Mouse (Mus musculus) liver, adult 2 months (tissue): ENCODE measurements around the gene Gm10188. TPM values are rescaled to one million over a fixed set of nuclear protein-coding genes. Genes with fewer than 3 reads are reported as not detected.

Experiments
- DNase-seq: peaks from one replicate; pipeline ENCODE4 v3.0.0-alpha.2; 2011; ENCODE audit warnings: low read depth, low spot score; ENCODE audit errors: extremely low read depth
- H3K27ac ChIP-seq: fragments of 200-500 bp; replicated peaks from 2 replicates; pipeline ENCODE4 v1.5.1; 2012; ENCODE audit warnings: low read depth, mild to moderate bottlenecking, control low read depth, inconsistent platforms, low read length; ENCODE audit not compliant: insufficient read depth
- H3K27me3 ChIP-seq: fragments of 200-500 bp; 2 replicates; pipeline ENCODE4 v1.6.1; 2012; ENCODE audit warnings: mild to moderate bottlenecking, moderate library complexity, low read length, inconsistent platforms; ENCODE audit not compliant: control insufficient read depth, insufficient read depth
- H3K36me3 ChIP-seq: fragments of 200-500 bp; 2 replicates; pipeline ENCODE4 v1.6.1; 2012; ENCODE audit warnings: low read length, inconsistent platforms; ENCODE audit not compliant: control insufficient read depth, insufficient read depth
- H3K4me1 ChIP-seq: fragments of 200-500 bp; 2 replicates; pipeline ENCODE4 v1.6.1; 2011; ENCODE audit warnings: low read length; ENCODE audit not compliant: control insufficient read depth, insufficient read depth
- H3K4me3 ChIP-seq: fragments of 200-500 bp; 2 replicates; pipeline ENCODE4 v1.5.1; 2011; ENCODE audit warnings: low read depth, mild to moderate bottlenecking, control low read depth, low read length, moderate library complexity; ENCODE audit not compliant: insufficient read depth
- H3K79me2 ChIP-seq: fragments of 200-500 bp; 2 replicates; pipeline ENCODE4 v1.6.1; 2012; ENCODE audit warnings: inconsistent platforms, mild to moderate bottlenecking, low read length, moderate library complexity; ENCODE audit not compliant: control insufficient read depth, insufficient read depth
- H3K9ac ChIP-seq: fragments of 200-500 bp; 2 replicates; pipeline ENCODE4 v1.6.1; 2012; ENCODE audit warnings: low read depth, mild to moderate bottlenecking, control low read depth, inconsistent platforms, low read length
- CTCF ChIP-seq: fragments of 200-500 bp; IDR thresholded peaks from 2 replicates; pipeline ENCODE4 v1.5.1; 2011; ENCODE audit warnings: low read depth, low read length, control low read depth
- POLR2A ChIP-seq: fragments of 200-500 bp; IDR thresholded peaks from 2 replicates; pipeline ENCODE4 v1.6.1; 2011; ENCODE audit warnings: low read length, control low read depth; ENCODE audit not compliant: insufficient read depth; ENCODE audit errors: extremely low read depth
- whole genome bisulfite sequencing: fragments of 180-500 bp; shearing (Covaris S2); methylation state at CpG from one replicate; pipeline ENCODE4 v1.1.7; 2018; 5-methylcytosine and 5-hydroxymethylcytosine counted together
- polyA plus RNA-seq: library from polyadenylated mRNA; depleted of rRNA; stranded (reverse); fragments of >200 nt; gene quantifications from 2 replicates; pipeline ENCODE4 v1.2.3, GENCODE M21; 2012; rRNA removed
- total RNA-seq: library from RNA; depleted of rRNA; stranded (reverse); fragments of >200 nt; gene quantifications from 2 replicates; pipeline ENCODE4 v1.2.3, GENCODE M21; 2014; rRNA removed

Gene Gm10188
- total RNA-seq = not detected in 2 replicates
- not detected in 2 replicates for polyA plus RNA-seq

- no peak for TF ChIP-seq CTCF
- no peak for TF ChIP-seq POLR2A
- Histone ChIP-seq H3K27ac (no peak within 1 kb of the TSS), H3K4me3 (no peak within 1 kb of the TSS), H3K4me1 (no peaks in the 10 kb centered on the region), H3K79me2 (no peaks in the 10 kb centered on the region), H3K9ac (no peak within 1 kb of the TSS), H3K36me3 (no peaks in the 10 kb centered on the region), H3K27me3 (peaks cover 2% of the 10 kb centered on the region; the same call in 1 of the 2 replicates)
- 92% methylated on average over 3 of the region's 3 CpGs for WGBS
- no peak for DNase-seq
These were observed at the start of gene Gm10188 for GRCm38 (mm10) chr1:132229667-132230066. Gm10188 (minus strand) TSS chr1:132229767.

GRCm38 (mm10) chr1:132277124-132277523 is 47.6 kb upstream of the Gm10188 start:
- no peak for DNase-seq
- WGBS = 36% methylated on average over 6 of the region's 6 CpGs

GRCm38 (mm10) chr1:132276694-132277093 is 47.1 kb upstream of the Gm10188 start:
- Histone ChIP-seq H3K9ac (no peak overlapping the region), H3K4me1 (no peaks in the 10 kb centered on the region), H3K27me3 (no peaks in the 10 kb centered on the region), H3K4me3 (no peak overlapping the region), H3K36me3 (no peaks in the 10 kb centered on the region), H3K79me2 (no peaks in the 10 kb centered on the region), H3K27ac (no peak overlapping the region)
- TF ChIP-seq POLR2A (no peak), CTCF (no peak)
- DNase-seq = no peak
- WGBS = 65% methylated on average over 3 of the region's 3 CpGs

More at GRCm38 (mm10) chr1:132277124-132277523, 47.6 kb upstream of the Gm10188 start:
- H3K36me3 ChIP-seq = no peaks in the 10 kb centered on the region
- no peaks in the 10 kb centered on the region for H3K27me3 ChIP-seq
- no peak overlapping the region for H3K27ac ChIP-seq
- H3K4me1 ChIP-seq = no peaks in the 10 kb centered on the region
- H3K4me3 ChIP-seq = no peak overlapping the region
- TF ChIP-seq POLR2A (no peak), CTCF (no peak)
- H3K79me2 ChIP-seq = no peaks in the 10 kb centered on the region
- no peak overlapping the region for H3K9ac ChIP-seq

GRCm38 (mm10) chr1:132271237-132271636 is 41.7 kb upstream of the Gm10188 start:
- H3K4me3 ChIP-seq = no peak overlapping the region
- no peaks in the 10 kb centered on the region for H3K79me2 ChIP-seq
- TF ChIP-seq POLR2A = no peak
- no peak for TF ChIP-seq CTCF
- H3K4me1 ChIP-seq = no peaks in the 10 kb centered on the region
- no peak overlapping the region for H3K27ac ChIP-seq
- no peaks in the 10 kb centered on the region for H3K27me3 ChIP-seq
- H3K36me3 ChIP-seq = no peaks in the 10 kb centered on the region
- no peak overlapping the region for H3K9ac ChIP-seq
- WGBS = 89% methylated on average over 3 of the region's 3 CpGs
- no peak for DNase-seq

GRCm38 (mm10) chr1:132268418-132269060 is 39.0 kb upstream of the Gm10188 start:
- H3K79me2 ChIP-seq = no peaks in the 10 kb centered on the region
- H3K27me3 ChIP-seq = no peaks in the 10 kb centered on the region
- WGBS = 80% methylated on average over 7 of the region's 7 CpGs
- TF ChIP-seq POLR2A (no peak), CTCF (no peak)
- DNase-seq = no peak
- no peaks in the 10 kb centered on the region for H3K4me1 ChIP-seq
- no peaks in the 10 kb centered on the region for H3K36me3 ChIP-seq
- H3K27ac ChIP-seq = no peak overlapping the region
- H3K4me3 ChIP-seq = no peak overlapping the region
- H3K9ac ChIP-seq = no peak overlapping the region

- 76% methylated on average over 2 of the region's 2 CpGs for WGBS
- no peaks in the 10 kb centered on the region for H3K27me3 ChIP-seq
- H3K27ac ChIP-seq = no peak overlapping the region
- H3K4me1 ChIP-seq = no peaks in the 10 kb centered on the region
- no peaks in the 10 kb centered on the region for H3K36me3 ChIP-seq
- TF ChIP-seq POLR2A = no peak
- TF ChIP-seq CTCF = no peak
- no peaks in the 10 kb centered on the region for H3K79me2 ChIP-seq
- H3K9ac ChIP-seq = no peak overlapping the region
- no peak overlapping the region for H3K4me3 ChIP-seq
- DNase-seq = no peak
These were observed 38.4 kb upstream of the Gm10188 start for GRCm38 (mm10) chr1:132267959-132268358.
